Mouse (Mus musculus) urinary bladder, postnatal 10 days (tissue): ENCODE data around the gene Cdk1.
A peak's percentile ranks its signal among the peaks of the same experiment; 100 is the strongest.
"Not testable (repeated sequence)": the region's sequence is repeated elsewhere in the genome, so short reads cannot be mapped to it uniquely, and the experiment has no call there.

Source experiments
- DNase-seq: peaks from one replicate; pipeline ENCODE4 v3.0.0; 2022; ENCODE audit warnings: low spot score

Cdk1 gene

DNA sequence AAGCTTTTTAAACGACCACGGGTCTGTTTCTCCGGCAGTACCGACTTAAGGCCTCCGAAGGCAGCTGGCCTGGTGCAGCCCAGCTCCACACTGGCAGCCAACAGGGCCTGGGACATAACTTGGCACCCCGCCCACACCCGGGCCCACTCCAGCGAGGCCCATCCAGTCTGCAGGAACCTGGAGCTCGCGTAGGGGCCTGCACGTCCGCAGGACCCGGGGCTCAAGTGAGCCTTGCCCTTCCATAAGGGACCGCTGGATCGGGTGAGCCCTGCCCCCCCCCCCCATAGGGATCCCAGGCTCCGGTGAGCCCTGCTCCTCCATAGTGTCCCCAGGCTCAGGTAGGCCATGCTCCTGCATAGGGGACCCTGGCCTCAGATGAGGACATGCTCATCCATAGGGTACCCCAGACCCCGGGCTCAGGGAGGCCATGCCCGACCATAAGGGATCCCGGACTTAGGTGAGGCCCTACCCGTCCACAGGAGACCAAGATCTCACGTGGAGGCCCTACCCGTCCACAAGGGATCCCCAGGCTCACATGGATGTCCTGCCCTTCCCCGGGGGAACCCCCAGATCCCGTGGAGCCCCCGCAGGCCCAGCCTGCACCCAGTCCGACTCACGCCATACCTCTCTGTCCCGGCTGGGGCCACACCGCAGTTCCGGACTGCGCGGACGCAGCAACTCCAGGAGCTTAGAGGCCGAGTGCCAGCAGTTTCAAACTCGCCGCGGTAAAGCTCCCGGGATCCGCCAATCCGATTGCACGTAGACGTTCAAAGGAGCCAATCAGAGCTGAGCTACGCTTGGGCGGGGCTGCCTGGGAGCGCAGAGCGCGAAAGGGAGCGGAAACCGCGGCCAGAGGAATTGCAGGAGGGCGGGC, at the start of gene Cdk1:
Gene Cdk1 (minus strand): TSS at position 727 of the 874 bp plus-strand sequence.
- peak; percentile 86 for DNase-seq

DNA sequence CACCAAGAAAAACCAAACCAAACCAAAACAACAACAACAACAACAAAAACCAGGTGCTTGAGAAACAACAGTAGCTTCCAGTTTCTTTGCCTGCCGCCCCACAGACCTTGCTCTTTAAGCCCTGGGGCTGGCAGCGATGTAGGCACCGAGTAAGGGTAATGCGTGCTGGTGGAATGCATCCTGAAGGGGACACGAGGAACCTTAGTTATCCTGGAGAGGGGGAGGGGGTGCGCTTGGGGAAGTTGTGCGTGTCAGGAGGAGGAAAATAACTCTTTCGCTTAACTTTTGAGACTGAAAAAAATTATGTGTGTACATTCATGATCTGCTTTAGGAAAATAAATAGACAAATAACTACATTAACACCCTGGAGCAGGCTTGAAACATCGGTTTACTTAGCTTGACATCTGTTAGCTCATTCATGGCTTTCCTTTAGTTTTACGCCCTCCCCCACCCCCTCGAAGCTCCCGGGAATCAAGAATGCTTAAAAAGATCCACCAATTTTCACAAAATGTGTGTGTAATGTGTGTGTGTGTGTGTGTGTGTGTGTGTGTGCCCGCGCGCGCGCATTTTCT, 47.2 kb upstream of the Cdk1 start:
- DNase-seq: no peak

DNA sequence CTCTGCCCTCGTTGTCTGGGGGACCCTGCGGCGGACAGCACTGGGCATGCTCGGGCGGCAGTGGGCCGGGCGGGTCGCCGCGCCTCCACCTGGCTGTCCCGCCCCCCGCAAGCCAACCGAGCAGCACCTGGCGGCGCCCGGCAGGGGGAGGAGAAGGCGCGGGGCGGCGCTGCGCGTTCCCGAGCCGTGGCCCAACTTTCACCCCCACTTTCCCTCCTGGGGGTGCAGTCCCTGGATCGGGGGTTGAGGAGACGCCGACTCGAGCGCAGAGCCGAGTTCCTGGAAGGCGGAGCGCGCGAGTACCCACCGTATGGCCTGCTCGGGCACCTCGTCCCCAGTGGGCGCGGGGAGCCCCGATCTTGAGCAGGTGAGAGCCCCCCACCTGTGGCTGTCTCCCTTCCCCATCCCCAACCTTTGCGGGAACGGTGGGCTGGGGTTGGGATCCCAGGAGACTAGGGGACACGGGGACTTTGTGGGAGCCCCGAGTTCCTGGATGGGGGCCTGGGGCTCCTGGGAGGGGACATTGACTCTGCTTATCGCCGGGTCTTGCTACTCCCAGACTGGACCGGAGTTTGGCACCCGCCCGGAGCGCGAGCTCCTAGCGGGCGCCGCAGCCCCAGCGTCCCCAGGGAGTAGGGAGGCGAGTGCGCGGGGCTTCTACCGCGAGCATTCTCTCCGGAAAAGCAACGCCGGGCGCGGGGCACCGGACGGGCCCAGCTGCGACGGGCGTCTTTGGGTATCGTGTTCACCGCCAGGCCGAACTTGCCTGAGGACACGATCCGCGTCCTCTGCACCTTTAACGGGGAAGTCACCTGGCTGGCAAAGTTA, 46.2 kb upstream of the Cdk1 start, which contains the start of gene Ank3:
Gene Ank3 (plus strand): TSS at position 11 of the 828 bp plus-strand sequence.
- DNase-seq: no peak

DNA sequence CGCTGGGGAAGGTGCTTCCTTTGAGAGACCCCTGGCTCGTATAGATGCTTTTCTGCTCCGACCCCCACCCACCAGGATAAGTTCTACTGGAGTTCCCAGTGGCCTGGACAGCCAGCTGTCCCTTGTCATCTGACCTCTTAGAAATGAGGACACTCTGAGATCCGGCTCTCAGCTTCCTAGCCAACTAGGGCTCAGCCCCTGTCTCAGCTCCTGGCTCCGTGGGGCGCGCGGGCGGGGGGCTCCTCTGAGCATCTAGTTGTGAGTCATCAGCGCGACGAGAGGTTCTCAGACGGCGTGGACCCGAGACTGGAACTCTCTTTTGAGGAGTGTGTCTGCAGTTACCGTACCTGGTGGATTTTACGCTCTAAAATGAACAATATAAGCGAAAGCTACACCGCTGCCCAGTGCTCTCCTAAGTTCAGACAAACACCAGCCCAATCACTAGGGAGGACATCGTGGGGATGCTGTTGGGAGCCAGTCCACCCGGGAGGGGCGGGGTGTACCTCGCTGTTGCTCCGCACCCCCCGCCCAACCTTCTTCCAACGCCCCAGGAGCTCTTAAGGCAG, 45.5 kb upstream of the Cdk1 start:
- no peak for DNase-seq

DNA sequence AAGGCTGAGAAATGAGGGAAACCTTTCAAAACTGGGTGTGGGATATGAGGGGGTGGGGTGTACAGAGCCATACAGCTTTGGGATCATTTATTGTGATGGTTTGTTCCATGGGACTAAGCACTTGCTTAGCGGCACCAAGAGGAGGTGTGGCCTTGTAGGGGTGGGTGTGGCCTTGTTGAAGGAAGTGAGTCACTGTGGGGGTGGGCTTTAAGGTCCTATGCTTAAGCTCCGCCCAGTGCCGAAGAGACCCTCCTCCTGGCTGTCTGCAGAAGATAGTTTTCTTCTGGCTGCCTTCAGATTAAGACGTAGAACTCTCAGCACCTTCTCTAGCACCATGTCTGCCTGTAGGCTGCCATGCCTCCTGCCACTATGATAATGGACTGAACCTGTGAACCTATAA, 36.8 kb upstream of the Cdk1 start:
- no peak for DNase-seq

DNA sequence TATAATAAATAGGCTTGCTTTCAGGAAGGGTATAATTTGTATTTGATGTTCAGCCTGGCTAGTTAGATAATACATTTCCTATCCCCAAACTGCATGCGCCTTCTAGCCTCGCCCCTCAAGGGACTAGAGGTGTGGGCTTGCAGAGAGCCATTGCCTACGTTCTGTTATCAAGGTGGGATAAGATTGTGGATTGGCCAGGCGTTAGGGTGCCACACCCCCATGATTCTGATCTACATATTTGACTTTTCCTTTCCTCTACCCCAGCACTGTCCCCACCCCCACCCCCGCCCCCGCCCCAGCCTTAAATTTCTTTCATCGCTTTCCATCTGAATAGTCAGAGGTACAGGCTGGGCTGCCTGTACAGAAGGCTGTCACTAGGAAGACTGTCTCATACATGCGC, 34.0 kb upstream of the Cdk1 start:
- no peak for DNase-seq

DNA sequence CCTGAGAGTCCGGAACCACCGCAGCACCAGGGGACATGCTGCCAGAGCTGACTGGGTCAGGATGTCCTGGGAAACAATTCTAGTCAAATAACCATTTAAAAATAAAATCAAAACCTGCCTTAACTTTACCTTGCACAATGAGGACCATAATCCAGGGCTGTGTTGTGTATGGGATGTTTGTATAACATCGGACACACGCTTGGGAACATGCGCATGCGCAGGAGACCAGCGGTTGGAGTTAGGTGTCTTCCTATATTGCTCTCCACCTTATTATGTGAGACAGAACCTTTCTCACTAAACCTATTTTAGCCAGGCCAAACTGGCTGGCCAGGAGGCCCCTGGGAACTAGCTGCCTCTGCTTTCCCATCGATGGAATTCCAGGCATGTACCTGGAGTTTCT, 32.4 kb upstream of the Cdk1 start:
- no peak for DNase-seq

DNA sequence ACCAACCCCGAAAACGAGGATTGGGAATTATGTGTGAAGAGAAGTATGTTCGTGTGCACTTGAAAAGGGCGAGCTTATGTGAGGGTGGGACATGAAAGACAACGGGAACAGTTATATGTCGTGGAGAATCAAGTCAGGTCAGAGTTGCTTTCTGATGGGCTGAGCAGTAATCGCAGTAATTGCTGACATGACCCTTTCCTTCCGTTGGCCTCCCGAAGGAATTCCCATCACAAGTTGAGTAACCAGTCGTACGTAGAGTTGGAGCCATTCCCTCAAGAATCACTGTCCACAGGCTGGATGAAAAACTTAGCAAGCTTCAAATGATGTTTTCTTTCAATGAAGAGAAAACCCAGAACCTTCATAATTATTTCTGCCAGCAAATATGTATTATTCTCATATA, 31.9 kb upstream of the Cdk1 start:
- no peak for DNase-seq

DNA sequence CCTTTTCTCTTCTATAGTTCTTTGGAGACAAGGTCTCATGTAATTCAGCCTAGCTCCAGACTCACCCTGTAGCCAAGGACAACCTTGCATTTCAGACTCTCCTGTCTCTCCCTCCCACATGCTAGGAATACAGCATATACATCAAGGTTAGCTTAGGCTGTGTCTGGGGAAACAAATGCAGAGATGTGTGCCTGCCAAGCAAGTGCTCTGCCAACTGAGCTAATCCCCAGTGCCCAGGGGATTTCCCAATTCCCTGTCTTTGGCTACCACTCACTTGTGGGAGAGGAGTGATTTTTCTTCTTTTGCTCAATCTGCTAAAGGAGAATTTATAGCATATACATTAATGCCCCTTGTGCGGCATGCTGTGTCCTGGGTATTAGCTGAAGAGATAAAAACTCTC, 30.4 kb upstream of the Cdk1 start:
- no peak for DNase-seq

DNA sequence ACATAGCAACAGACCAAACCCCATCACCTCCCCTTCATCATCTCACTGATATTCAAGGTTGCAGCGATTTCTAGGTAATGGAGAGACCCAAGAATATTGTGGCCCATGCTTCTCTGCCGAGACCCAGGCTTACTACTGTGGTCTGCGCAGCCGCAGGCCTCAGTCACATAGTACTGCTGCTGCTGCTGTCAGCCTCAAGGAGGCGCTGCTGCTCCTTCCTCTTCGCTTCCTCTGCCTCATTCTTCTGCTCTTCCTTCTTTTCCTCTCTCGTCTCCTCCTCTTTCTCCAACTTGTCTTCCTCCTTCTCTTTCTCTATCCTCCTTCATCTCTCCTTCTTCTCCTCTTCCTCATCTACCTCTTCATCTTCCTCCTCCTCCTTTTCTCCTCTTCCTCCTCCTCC, 22.4 kb upstream of the Cdk1 start:
- DNase-seq: no peak

DNA sequence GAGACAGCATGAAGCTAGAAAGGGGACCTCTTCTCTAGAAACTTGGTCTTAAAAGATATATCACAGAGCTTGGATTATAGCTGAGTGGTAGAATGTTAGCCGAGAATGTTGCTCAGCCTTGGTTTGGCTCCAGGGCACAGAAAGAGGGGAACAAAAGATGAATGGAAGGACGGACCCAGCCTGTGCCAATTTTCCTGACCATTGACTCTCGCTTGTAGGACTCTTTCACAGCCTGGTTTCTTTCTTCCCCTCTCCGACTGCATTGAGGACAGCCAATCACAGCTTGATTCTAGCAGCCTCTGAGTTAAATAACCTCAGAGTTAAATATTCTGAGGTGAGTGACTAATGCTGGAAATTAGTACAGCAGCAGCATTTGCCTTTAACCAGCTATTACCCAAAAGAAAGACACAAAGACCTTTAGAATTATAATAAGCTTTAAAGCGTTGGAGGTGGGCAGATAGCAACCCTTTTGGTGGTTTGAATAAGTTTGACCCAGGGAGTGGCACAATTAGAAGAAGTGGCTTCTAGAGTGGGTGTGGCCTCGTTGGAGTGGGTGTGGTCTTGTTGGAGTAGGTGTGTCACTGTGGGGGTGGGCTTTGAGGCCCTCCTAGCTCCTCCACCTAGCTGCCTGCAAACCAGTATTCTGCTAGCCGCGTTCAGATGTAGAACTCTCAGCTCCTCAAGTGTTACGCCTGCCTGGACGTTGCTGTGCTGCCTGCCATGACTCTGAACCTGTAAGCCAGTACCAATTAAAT, 21.2 kb upstream of the Cdk1 start:
- no peak for DNase-seq

DNA sequence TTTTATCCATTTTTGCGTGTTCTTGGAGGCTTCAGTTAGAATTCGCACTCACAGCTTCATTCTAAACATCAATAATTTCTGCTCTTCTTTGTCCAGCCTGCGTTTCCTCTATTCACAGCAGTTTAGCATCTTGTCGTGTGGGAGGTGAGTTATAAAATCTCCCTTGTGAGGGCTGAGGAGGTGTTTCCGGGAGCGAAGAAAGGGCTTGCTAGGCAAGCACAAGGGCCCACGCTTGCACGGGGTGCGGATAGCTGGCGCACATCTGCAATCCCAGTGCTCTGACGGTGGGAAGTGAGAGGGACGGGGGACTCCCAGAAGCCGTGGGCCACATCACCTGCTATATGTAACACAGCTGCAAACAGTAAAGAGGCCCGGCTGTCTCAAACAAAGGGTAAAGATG, 19.3 kb upstream of the Cdk1 start:
- no peak for DNase-seq

DNA sequence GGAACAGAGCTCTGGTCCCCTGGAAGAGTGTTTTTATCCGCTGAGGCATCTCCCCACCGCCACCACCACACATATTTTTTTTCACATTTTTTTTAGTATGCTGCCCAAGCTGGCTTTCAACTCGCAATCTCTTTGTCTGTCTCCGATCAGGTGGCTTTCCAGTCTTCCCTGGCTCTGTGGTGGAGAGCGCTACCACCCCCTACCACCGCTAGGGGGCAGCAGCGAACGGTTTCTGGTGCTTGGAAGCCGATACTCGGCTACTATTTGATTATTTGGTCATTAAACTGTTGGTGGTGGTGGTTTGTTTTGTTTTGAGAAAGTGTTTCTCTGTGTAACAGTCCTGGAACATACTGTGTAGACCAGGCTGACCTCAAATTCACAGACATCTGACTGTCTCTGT, 18.7 kb upstream of the Cdk1 start:
- DNase-seq: no peak

DNA sequence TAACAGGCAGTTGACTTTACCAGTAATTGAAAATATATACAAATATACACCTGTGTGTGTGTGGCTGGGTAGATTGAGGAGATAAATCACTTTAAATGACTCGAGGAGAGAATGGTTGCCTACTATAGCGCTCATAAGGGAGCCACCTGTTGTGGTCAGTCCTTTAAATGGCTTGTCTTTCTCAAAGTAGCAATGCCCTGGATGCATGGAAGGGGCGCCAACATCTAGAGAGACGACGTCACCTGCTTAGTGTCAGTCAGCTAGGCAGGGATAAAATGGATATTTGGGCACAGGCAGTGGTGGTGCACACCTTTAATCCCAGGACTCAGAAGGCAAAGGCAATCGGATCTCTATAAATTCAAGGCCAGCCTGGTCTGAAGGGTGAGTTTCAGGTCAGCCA, 16.6 kb upstream of the Cdk1 start:
- DNase-seq: no peak

DNA sequence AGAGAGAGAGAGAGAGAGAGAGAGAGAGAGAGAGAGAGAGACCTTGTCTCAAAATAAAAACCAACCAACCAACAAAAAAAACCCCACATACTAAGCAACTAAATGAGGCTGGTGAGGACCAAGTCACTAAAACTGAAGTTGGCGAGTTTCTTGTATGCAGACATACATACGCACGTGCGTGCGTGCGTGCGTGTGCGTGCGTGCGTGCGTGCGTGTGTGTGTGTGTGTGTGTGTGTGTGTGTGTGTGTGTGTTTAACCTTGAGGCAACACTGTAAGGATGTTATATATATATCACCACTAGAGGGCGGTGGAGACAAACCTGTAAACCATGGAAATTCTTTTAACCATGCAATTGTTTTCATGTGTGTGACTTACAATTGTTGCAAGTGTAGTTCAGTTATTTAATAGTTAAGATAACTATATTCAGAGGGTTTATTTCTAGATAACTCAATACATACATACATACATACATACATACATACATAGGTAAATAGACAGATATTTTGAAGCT, 14.2 kb upstream of the Cdk1 start:
- no peak for DNase-seq

DNA sequence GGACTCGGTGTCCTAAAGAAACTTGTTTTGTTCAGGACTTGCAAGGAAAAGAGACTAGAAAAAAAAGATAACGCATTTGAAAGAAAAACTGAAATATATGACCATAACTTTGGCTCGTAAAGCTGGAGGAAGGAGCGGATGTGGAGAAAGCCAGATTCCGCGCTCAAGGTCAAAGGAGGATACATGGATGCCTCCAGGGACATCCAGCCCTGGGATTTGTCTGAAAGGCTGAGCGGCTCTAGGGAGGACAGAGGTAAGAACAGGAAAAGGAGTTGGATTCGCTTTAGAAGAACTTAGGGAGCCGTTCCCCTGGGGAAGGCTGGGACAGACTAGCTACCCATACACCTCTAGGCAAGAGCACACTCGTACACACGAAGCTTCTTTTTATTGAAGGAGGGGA, 13.5 kb upstream of the Cdk1 start:
- no peak for DNase-seq

DNA sequence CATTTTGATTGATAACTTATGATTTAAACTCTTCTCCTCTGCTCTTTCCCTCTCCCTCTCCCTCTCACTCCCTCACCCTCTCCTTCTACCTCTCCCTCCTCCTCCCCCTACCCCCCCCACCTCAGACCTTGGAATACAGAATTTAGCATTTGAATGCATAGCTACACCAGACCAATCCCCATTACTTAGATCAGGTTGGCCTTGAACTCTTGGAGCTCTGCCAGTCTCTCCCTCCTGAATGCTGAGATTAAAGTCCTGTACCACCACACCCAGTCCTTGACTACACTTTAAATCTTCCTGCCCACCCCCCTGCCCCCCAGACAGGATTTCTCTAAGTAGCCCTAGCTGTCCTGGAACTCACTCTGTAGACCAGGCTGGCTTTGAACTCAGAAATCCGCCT, 6.9 kb upstream of the Cdk1 start:
- no peak for DNase-seq

DNA sequence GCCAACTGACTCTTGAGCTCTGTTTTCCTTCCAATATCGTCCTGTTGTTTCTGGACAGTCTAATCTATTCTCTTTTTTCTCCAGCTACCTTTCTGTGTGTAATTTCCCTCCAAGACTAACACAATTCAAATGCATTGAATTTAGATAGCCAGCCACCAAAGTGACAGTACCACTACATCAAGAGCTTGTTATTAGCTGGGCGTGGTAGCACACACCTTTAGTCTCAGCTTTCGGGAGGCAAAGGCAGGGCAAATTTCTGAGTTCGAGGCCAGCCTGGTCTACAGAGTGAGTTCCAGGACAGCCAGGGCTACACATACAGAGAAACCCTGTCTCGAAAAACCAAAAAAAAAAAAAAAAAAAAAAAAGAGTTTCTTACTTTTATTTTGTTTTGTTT, 345 bp upstream of the Cdk1 start:
- not testable (repeated sequence) for DNase-seq

DNA sequence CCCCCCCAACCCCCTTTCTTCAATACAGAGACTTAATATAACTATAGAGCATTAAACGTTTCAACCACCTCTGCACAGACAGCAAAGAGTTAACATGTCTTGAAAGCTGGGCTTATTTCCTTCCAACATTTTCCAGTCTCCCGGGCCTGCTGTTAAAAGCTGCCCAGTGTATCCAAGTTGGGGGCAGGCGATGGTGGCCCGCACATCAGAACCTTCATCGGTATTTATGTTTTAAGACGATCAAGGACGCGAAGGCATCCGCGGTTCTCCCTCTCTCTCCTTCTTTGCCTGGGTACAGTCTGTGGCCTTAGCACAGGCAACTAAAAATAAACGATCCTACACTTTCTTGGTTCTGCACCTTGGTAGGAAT, 911 bp downstream of the Cdk1 start:
- DNase-seq: no peak

DNA sequence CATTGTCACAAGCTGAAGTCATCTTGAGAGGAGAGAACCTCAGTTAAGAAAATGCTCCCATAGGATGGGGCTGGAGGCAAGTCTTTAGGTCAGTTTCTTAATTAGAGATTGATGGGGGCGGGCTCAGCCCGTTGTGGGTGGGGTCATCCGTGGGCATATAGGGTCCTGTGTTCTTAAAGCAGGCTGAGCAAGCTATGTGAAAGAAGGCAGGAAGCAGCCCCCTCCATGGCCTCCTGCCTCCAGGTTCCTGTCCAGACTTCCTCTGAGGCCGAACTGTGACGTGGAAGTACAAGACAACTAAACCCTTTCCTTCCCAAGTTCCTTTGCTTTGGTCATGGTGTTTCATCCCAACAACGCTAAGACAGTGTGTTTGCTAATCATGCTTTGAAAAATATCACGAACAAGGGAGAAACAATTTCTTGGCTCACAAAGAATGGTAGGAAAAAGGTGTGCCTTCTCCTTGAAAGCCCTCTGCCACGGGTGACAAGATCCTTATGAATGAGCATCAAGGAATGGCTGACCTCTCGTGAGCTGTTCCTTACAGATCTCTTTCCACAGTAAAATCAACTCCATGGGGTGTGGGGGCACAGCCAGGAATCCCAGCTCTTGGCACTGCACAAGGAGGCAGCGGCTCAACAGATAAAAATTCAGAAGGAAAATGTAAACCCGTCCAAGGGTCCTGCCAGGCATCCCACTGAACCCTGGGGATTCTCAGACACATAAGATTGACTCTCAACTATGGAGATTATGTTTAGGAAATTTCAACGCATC, 1.5 kb downstream of the Cdk1 start:
- no peak for DNase-seq

DNA sequence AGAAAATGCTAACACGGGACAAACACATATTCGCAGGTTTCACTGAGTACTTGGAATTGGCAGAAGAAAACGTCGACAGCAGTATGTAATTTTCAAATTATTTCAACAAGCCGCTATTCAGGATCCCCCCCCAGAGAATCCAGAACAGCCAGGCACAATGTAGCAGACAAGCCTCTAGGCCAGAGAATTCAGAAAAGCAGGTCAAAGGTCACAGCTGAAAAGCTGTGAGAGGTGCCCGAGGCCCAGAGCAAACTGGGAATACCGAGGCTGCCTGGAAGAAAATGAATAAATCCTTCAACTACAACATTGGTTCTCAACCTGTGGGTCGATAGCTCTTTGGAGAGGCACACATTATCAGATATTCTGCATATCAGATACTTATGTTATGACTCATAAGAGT, 4.5 kb downstream of the Cdk1 start:
- DNase-seq: no peak
